ENCODE assay signal across 27 mouse cellular contexts in genomic region chr5:146461612-146462011, GRCm38 (mm10). TPM values are rescaled to one million over a fixed set of nuclear protein-coding genes. Genes with fewer than 3 reads are reported as not detected.
DNase-seq lines count a peak whose midpoint lies in the region.
"Had no signal": no experiment of that assay in that cellular context is flagged by ENCODE, and none has a peak within 500 bp of the region (broad histone marks: within the 10 kb centered on the region; RNA-seq: fewer than 3 reads in every experiment).

No protein-coding gene starts in this region.

- DNase-seq in adrenal gland, adult 2 months: peak; percentile 10
- DNase-seq in adrenal gland, adult 18-20 months (ENCODE audit: low spot score in 2 of 2): no peak
- peak; percentile 6 to 27 for DNase-seq in lung, adult 18-20 months
- DNase-seq in lung, postnatal 4 days: no peak
- peak; percentile 54 for DNase-seq in kidney, postnatal 10 days
- peak; percentile 10 for DNase-seq in lung, postnatal 25 days (ENCODE audit: low spot score)
- no peak for DNase-seq in thymus, postnatal 4 days
- no peak for DNase-seq in cerebellum, postnatal 4 days (ENCODE audit: low spot score in 2 of 2)
- DNase-seq: cerebellum, adult 9-10 months; gastrocnemius, postnatal 10 days; layer of hippocampus, adult 9-11 months; retina, postnatal 1 day; right cerebral cortex, postnatal 4 days; thymus, adult 2 months had no signal

RNA-seq across cellular contexts. Expression of gene Gm6408, which starts 20.2 kb away (rescaled TPM):
- not detected for total RNA-seq in adrenal gland, adult 2 months (2021)
- polyA plus RNA-seq in adrenal gland, adult 2 months (2012; rRNA removed): not detected in 2 replicates
- total RNA-seq in adrenal gland, adult 18-20 months (2021): not detected
- total RNA-seq: gastrocnemius, postnatal 10 days; heart, adult 18-20 months; heart, postnatal 25 days; left cerebral cortex, postnatal 10 days had no signal
- polyA plus RNA-seq: embryonic facial prominence, embryonic 15.5 days; forebrain, embryonic 10.5 days; heart, embryonic 13.5 days; hindbrain, postnatal 0 days; intestine, postnatal 0 days; limb, embryonic 12.5 days; liver, embryonic 14.5 days; macrophage; midbrain, embryonic 10.5 days; stomach, embryonic 16.5 days; thymus, adult 2 months had no signal

RNA-seq across cellular contexts. Expression of gene Gm6370, which starts 29.6 kb away (rescaled TPM):
- total RNA-seq in adrenal gland, adult 2 months (2021): not detected
- polyA plus RNA-seq in adrenal gland, adult 2 months (2012; rRNA removed): not detected in 2 replicates
- total RNA-seq in adrenal gland, adult 18-20 months (2021): not detected
- total RNA-seq: gastrocnemius, postnatal 10 days; heart, adult 18-20 months; heart, postnatal 25 days; hindbrain, postnatal 0 days; left cerebral cortex, postnatal 10 days had no signal
- polyA plus RNA-seq: embryonic facial prominence, embryonic 15.5 days; forebrain, embryonic 10.5 days; heart, embryonic 13.5 days; hindbrain, postnatal 0 days; intestine, postnatal 0 days; limb, embryonic 12.5 days; liver, embryonic 14.5 days; macrophage; midbrain, embryonic 10.5 days; stomach, embryonic 16.5 days; thymus, adult 2 months had no signal

RNA-seq across cellular contexts. Expression of gene 4930449I24Rik, which starts 40.6 kb away (rescaled TPM):
- not detected for total RNA-seq in adrenal gland, adult 2 months (2021)
- not detected in 2 replicates for polyA plus RNA-seq in adrenal gland, adult 2 months (2012; rRNA removed)
- total RNA-seq in adrenal gland, adult 18-20 months (2021): not detected
- total RNA-seq: gastrocnemius, postnatal 10 days; heart, adult 18-20 months; heart, postnatal 25 days; hindbrain, postnatal 0 days; left cerebral cortex, postnatal 10 days had no signal
- polyA plus RNA-seq: embryonic facial prominence, embryonic 15.5 days; forebrain, embryonic 10.5 days; heart, embryonic 13.5 days; hindbrain, postnatal 0 days; intestine, postnatal 0 days; limb, embryonic 12.5 days; liver, embryonic 14.5 days; macrophage; midbrain, embryonic 10.5 days; stomach, embryonic 16.5 days; thymus, adult 2 months had no signal

RNA-seq across cellular contexts. Expression of gene Gm3402, which starts 52.3 kb away (rescaled TPM):
- not detected for total RNA-seq in adrenal gland, adult 2 months (2021)
- not detected in 2 replicates for polyA plus RNA-seq in adrenal gland, adult 2 months (2012; rRNA removed)
- not detected for total RNA-seq in adrenal gland, adult 18-20 months (2021)
- total RNA-seq: gastrocnemius, postnatal 10 days; heart, adult 18-20 months; heart, postnatal 25 days; hindbrain, postnatal 0 days; left cerebral cortex, postnatal 10 days had no signal
- polyA plus RNA-seq: embryonic facial prominence, embryonic 15.5 days; forebrain, embryonic 10.5 days; heart, embryonic 13.5 days; hindbrain, postnatal 0 days; intestine, postnatal 0 days; limb, embryonic 12.5 days; liver, embryonic 14.5 days; macrophage; midbrain, embryonic 10.5 days; stomach, embryonic 16.5 days; thymus, adult 2 months had no signal

Comparison
In these comparisons a context has a peak if more than half of its experiments do, and no peak if none do; other contexts are left out.
1. DNase-seq: peak in adrenal gland, adult 2 months (single experiment), lung, adult 18-20 months (2 of 2), kidney, postnatal 10 days (single experiment) and lung, postnatal 25 days (single experiment); none in adrenal gland, adult 18-20 months (0 of 2), lung, postnatal 4 days (0 of 2), thymus, postnatal 4 days (single experiment) and cerebellum, postnatal 4 days (0 of 2).